Mouse (Mus musculus): ENCODE results near the gene Mocs2.

Mocs2 gene

GRCm38 (mm10) chr13:114817751-114818360 is at the start of gene Mocs2:
Mocs2 (plus strand) TSS chr13:114818236.
- DNase-seq (ENCODE audit: low spot score in 2 of 2) = peak; percentile 93 to 95

DNA sequence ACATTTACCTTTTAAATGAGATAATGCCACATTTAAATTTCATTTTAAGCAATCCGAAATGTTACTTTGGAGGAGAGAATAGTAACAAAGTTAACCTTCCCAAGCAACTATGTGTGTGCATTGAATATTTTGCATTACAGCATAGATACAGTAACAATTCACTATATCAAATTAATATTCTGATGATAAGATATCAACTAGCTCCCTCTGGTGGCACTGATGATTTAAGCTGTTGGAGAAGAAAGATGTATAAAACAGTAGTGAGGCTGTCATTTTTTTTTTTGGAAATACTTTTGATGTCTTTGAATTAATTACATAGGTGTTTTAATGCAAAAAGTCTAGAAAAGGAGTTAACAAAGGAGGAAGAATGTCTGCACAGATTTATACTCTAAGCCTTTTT is 26.5 kb upstream of the Mocs2 start:
- DNase-seq (ENCODE audit: low spot score in 2 of 2) = no peak

DNA sequence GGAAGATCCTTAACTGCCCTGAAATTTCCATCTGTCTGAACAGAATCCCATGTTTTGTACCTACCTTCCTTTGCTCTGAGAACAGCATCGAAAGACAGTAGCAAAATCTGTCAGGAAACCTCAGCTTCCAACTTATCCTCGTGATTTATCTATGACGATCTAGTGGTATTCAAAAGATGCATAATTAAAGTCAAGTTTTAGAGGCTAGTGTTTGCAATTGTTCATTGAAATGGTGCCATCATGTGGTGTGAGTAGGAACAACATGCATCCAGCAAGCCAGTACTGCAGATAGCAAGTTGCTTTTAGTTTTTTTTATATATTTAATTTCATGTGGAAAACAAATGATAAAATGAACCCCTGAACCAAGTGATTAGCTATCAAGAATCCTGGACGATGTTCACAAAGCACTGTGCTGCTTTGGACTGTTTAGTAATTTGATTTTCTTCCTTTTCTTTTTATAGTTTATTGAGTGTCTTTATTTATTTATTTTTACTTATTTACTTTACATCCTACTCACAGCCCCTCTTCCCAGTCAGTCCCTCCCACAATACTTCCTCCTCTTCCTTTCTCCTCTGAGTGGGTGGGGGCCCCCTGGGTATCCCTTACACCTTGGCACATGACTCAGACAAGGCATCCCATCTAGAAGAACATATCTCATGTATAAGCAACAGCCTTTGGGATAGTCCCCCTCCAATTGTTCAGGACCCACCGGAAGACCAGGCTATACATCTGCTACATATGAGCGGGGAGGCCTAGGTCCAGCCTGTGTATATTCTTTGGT is 24.6 kb upstream of the Mocs2 start:
- peak; percentile 7 to 15 for DNase-seq (ENCODE audit: low spot score in 2 of 2)

- no peak for DNase-seq (ENCODE audit: low spot score in 2 of 2)
Measured at GRCm38 (mm10) chr13:114801857-114802256, 16.2 kb upstream of the Mocs2 start.

DNA sequence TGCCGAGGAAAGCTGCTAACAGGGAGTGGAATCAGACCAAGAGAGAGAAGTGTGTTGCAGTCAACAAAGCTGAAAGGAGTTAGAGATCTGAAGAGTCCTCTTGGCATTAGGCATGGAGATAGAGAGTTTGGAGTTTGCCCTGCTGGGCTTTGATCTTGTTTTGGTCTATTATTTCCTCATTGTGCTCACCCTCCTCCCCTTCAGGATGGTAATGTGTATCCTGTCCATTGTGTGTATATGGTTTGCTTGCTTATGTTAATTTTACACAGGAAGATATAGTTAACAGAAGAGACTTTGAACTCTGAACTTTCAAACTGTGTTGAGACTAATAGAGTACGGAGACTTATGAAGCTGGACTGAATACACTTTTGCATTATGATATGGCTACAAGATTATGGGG is 15.1 kb upstream of the Mocs2 start:
- DNase-seq (ENCODE audit: low spot score in 2 of 2) = no peak

- no peak for DNase-seq (ENCODE audit: low spot score in 2 of 2)
Measured at GRCm38 (mm10) chr13:114809624-114810210, 8.3 kb upstream of the Mocs2 start.

DNA sequence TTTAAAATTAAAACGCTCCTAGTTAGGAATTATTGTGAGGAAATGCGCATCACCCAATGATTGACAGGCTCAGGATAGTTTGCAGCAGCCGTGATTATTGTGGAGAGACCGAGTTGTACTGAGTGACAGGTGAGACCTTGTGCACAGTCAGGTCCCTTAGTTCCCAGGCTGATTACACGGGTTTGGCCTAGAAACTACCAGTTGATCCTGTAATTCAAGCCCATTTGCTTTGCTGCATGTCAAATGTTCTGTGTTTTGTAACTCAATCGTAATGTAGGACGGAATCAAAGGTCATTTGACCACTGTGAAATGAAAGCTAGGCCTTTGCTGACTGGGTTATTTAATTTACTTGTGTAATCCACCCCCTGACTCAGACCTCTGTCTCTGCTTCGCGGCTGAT is 477 bp downstream of the Mocs2 start:
- DNase-seq (ENCODE audit: low spot score in 2 of 2) = no peak

DNA sequence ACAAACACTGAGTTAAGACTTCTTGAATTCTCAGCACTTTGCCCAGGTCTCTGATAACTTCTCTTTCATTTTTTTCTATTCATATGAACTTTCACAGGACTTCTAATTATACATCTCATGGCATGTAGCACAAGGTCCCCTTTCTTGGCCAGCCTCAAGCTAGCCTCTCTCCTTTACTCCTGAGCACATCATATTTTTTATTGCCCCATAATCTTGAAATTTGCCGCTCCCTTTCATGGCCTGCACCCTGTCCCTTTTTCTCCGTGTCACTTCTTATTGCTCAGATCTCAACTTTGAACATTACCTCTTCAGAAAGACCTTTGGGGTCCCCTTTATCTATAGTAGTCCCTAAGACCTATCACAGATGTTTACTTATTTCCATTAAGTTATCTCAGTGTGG is 4.8 kb downstream of the Mocs2 start:
- DNase-seq (ENCODE audit: low spot score in 2 of 2) = no peak

DNA sequence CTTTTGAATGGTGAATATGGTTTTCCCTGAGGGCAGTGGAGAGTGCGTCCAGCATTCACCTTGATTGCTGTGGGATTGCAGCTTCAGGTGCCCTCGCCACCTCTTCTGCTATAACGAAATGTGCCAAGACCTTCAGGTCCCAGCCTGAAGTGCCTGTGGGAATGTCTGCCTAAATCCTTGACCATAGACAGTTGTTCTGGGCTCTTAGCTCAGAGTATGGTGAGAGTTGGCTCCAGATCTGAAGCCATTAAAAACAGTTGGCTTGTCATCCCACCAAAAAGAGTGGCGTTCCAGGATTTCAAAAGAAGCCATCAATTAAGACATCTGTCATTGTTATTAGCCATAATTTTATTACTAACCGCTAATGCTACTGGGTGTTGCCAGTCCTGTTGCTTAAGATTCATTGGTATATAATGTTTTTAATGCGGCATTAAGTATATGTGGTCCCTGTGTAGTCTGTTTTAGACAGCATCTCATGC is 7.4 kb downstream of the Mocs2 start:
- no peak for DNase-seq (ENCODE audit: low spot score in 2 of 2)

DNA sequence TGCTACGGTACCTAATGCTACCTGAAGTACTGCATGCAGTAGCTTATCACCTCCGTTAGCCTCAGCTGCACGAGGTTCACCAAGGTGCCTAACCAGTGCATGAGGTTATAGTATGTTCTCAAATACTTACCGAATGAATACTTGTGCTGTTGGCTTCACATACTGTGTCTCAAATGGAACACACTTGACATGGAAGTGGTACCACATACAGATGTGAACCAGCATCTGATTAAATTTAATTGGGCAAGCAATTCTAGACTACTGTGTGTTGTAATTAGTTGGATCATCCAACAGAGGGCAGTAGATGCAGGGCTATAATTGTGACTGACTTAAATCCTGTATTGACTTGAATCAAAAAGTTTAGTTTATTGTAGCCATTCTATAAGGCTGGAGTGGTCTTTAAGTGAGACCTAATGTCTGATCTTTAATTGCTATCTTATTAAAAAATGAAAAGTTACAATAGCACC is 13.4 kb downstream of the Mocs2 start:
- peak; percentile 27 to 39 for DNase-seq (ENCODE audit: low spot score in 2 of 2)

DNA sequence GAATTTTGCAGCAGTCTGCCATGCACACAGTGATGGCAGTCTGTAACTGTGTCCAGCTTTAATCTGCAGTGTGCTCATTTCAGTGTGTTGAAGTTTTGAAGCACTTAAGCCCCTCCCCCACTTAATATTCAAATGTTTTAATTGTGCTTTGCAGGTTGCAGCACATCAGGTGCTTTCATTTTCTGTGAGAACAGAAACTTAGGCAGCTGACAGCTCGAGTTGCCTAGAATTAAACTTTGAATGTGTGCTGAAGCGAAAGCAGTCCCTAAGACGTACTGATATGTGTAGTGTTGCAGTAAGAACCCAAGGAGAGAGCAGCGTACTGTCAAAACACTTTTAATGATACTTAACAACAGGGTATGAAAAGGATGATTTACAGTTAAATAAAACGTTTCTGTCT is 14.7 kb downstream of the Mocs2 start:
- DNase-seq (ENCODE audit: low spot score in 2 of 2) = no peak

DNA sequence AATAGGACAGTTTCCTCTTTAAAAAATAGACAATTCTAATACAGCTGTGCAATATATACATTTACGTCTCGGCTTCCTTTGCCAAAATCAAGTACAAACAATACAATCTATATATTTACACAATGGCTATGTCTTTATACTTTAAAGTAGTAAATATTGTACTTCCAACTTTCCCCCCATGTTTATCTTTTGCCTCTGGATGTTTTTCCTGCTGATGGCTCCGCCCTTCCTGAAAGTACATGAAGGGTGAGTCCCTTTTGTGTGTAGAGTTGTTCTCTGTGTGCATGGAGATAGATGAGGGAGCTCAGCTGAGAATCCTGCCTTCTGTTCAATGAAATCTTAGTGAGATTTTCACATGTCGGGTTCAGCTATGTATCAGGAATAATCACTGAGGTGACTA is 15.3 kb downstream of the Mocs2 start:
- DNase-seq (ENCODE audit: low spot score in 2 of 2) = no peak

GRCm38 (mm10) chr13:114834580-114834979 is 16.5 kb downstream of the Mocs2 start:
- DNase-seq (ENCODE audit: low spot score in 2 of 2) = no peak

DNA sequence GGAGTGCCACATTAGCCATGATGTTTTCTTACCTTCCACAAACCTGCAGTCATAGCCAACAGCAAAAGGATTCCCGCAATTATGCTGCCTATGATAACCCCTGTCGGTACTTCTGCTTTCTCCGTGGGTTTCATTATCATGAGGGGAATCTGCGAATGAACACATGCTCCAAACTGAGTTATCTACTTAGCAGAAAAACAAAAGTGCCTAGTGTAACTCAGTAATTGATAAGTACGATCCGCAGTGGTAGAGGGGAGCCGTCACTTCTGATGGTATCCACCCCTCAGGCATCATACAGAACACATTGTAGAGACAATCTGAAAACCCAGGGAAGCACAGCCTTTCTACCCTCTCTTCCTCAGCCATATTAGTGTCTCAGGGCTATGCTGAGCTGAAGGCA is 19.0 kb downstream of the Mocs2 start:
- no peak for DNase-seq (ENCODE audit: low spot score in 2 of 2)

- no peak for DNase-seq (ENCODE audit: low spot score in 2 of 2)
Measured at GRCm38 (mm10) chr13:114838535-114838990, 20.5 kb downstream of the Mocs2 start.

DNA sequence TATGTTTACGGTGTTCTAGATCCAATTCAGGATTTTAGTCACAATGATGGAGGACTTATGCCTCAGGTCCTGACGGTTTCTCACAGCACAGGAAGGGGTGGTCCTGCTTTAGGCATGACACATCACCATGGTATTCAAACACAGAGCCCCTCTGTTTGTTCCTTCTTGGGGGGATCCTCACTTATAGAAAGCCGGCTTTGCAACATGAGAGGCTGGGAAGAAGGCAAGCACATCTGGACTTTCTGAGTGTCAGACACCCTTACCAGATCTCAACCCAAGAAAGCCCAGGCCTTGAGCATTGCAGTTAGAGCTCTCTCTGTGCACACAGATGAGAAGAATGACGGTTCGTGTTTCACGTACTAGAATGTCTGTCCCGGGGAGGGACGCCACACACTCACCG is 21.1 kb downstream of the Mocs2 start:
- no peak for DNase-seq (ENCODE audit: low spot score in 2 of 2)

DNA sequence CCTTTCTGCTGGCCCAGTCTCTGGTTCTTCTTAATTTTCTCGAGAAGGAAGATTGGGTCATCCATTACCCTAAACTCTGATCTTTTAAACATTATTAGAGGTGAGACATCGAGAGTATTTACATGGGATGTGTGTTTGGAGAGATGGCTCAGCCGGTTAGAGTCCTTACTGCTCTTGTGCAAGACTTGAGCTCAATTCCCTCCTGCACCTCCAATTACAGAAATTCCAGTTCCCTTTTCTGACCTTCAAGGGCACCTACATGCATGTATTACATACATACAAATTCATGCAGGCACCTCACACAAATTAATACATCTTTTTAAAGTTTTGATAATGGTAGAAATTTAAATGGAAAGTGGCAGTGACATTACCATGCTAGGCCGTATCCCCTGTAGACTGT is 22.5 kb downstream of the Mocs2 start:
- DNase-seq (ENCODE audit: low spot score in 2 of 2) = no peak

DNA sequence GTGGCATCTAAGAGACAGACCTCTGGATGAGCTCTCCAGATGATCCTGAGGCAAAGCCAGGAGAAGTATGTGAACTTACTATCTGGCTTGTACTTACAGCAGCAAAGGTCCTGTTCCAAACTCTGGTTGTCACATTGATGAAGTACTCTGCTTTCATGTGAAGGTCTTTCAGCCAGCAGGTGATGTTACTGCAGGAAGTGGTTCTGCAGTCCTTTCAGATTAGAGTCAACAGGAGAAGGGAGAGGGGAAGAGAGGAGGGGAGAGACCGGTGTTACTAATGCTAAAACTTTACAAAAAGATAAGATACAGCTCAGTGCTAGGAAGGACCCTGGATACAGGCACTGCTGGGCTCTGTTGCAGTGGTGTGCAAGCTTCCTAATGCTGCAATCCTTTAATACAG is 25.3 kb downstream of the Mocs2 start:
- no peak for DNase-seq (ENCODE audit: low spot score in 2 of 2)

DNA sequence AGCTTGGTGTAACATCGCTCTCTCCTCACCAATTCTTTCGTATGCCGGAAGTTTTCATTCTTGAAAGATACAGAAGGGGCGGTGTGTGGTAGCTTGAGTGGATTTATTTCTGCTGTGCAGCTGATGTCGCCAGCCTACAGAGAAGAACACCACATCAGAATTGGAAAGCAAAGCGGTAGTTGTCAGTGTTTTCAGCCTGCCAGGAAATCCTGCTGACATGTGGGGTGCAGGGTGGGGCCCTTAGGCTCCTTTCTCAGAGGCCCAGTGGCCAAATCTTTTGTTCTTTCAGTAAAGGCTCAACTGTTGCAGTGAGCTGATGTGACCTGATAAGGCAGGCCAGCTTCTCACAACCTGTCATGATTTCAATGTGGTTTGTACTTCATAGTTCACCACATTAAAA is 27.8 kb downstream of the Mocs2 start:
- DNase-seq (ENCODE audit: low spot score in 2 of 2) = peak; percentile 70 to 78

DNA sequence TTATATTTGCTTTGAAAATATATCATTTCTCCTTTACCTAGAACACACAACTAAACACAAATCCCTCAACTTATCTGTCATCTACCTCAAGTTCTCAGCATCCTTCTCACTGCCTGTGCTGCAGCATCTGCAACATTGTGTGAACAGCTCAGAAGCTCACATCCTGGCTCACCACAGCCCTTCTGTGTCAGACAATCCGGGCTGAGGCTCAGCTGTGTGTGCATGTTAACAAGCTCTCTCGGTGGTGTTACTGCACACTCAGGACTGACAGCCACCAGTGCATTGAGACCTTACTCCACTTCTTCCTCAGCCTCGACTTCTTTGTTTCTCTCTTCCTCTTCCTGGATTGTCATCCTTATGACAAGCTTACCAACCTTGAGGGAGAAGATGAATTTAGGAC is 30.9 kb downstream of the Mocs2 start:
- no peak for DNase-seq (ENCODE audit: low spot score in 2 of 2)

DNA sequence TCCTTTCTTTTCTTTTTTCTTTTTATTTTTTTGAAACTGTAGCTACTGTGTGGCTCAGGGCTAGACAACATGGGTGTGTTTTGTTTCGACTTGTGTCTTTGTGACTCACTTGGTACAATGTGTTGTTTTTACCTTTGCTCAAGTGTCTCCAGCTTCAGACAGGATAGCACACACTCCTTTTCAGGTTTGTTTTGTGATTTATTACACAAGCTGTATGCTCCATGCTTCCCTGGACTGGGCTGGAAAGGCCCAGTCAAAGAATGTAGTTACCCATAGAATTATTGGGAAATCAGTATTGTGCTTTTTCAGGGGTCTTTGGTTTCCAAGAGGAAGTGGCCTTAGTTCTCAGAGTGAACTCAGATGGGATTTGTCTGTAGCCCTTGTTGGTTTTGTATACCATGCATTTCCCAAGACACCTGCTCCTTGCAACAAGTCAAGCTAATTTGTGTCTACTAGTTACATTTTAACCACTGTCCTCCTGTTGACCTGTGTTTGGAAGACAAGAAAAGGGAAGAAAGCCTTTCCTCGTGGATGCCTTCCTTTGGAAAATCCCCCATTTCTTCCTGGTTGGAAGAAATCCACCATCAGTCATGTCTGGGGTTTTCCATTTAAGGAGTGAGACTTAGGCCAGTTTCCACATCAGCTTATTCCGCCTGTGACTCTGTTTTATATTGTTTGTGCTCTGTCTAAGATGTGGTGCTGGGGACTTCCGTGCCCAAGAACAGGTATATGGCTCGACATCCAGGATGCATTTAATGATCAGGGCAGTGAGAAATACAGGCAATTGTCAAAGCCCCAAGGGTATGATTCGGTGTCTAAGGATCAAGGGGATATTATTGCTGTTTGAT is 34.5 kb downstream of the Mocs2 start:
- no peak for DNase-seq (ENCODE audit: low spot score in 2 of 2)

- DNase-seq (ENCODE audit: low spot score in 2 of 2) = no peak
Measured at GRCm38 (mm10) chr13:114853152-114853551, 35.1 kb downstream of the Mocs2 start.

Data from natural killer cell, adult 2 months (primary cell).